Mouse (Mus musculus): ENCODE measurements around the gene Crhr1. TPM values are rescaled to one million over a fixed set of nuclear protein-coding genes. Genes with fewer than 3 reads are reported as not detected.

Gene Crhr1
- polyA plus RNA-seq, 1 experiment from 2014 or later = 10.2 TPM

DNA sequence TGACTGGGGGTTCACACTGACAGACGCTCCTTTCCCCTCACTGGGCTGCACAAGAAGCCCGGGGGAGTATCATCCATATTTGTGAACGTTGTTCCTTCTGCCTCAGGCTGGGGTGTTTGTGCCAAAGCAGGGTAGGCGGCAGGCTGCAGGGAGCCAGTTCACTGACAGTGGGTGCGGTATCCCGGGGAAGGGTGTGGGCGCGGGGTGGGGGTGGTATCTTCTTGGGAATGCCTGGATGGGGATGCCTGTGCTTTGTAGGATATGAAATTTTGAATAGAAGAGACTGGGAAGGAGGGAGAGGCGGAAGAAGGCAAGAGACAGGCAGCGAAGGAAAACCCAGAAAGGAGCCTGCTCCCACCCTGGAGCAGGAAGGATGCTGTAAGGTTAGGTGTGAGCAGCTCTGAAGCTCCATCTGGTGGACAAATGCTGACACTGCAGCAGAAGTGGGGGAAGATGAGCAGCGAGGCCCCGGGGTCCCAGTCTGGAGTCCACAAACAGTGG, 38.7 kb downstream of the Crhr1 start:
- Histone ChIP-seq H3K4me2 (ENCODE audit: low read length) (peak overlapping the region; percentile 41), H3K9me3 (ENCODE audit: control insufficient read depth, low read length) (no peaks in the 10 kb centered on the region), H3K36me3 (ENCODE audit: control insufficient read depth, insufficient read depth, low read length) (no peaks in the 10 kb centered on the region), H3K27ac (ENCODE audit: low read depth, low read length) (no peak overlapping the region), H3K4me3 (ENCODE audit: low read length) (no peak overlapping the region), H3K4me1 (ENCODE audit: control insufficient read depth, insufficient read depth, low read depth, low read length) (peaks cover 5% of the 10 kb centered on the region), H3K9ac (ENCODE audit: low read depth, low read length) (peak overlapping the region; percentile 54), H3K27me3 (replicated peaks; ENCODE audit: control insufficient read depth, insufficient read depth, low read length) (peaks cover 5% of the 10 kb centered on the region)
- ATAC-seq = peak; percentile 65
- WGBS = 33% methylated on average over 12 of the region's 12 CpGs

DNA sequence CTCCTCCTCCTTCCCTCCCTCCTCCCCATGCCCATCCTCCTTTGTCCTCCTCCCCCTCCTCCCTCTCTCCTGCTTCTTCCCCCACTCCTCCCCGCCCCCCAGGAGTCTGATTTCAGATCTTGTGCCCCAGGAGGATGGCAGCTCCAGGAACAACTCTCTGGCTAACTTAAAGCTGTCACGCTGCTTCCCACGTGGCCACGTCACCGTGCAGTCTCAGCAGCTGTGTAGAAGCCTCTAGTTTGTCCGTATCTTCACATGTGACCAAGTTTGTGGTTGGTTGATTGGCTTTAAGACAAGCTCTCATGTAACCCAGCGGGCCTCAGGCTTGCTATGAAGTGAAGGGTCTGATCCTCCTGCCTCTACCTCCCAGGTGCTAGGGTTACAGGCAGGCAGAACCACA, 46.2 kb downstream of the Crhr1 start:
- no peak for ATAC-seq

DNA sequence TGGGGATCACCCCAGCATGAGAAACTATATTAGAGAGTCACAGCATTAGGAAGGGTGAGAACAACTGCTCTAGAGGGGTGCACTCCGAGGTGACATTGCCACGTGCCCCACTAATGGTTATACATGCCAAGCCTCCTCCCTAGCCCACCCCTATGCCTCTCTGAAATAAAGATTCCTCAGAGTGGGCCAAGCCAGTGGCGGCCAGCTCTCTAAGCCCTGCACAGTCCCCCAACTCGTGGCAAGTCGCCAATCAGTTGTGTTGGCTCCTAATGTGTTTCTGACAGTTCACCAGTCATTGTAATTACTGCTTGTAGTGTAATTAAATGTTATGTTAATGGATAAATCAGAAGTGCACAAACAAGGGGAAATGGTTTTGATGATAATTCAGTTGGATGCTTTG, 47.1 kb downstream of the Crhr1 start:
- no peaks in the 10 kb centered on the region for H3K9me3 ChIP-seq (ENCODE audit: control insufficient read depth, low read length)
- no peaks in the 10 kb centered on the region for H3K27me3 ChIP-seq (replicated peaks; ENCODE audit: control insufficient read depth, insufficient read depth, low read length)
- 0 out of 2 replicates have a peak, but pooled peaks have one; percentile 65 for ATAC-seq
- WGBS = 42% methylated on average over 5 of the region's 5 CpGs
- no peak overlapping the region for H3K27ac ChIP-seq (ENCODE audit: low read depth, low read length)
- no peak overlapping the region for H3K4me3 ChIP-seq (ENCODE audit: low read length)
- H3K4me1 ChIP-seq (ENCODE audit: control insufficient read depth, insufficient read depth, low read depth, low read length) = no peaks in the 10 kb centered on the region; the same call in 1 of the 2 replicates
- no peaks in the 10 kb centered on the region for H3K36me3 ChIP-seq (ENCODE audit: control insufficient read depth, insufficient read depth, low read length)
- H3K4me2 ChIP-seq (ENCODE audit: low read length) = no peak overlapping the region
- H3K9ac ChIP-seq (ENCODE audit: low read depth, low read length) = no peak overlapping the region

More for the DNA sequence above, 46.2 kb downstream of the Crhr1 start:
- Histone ChIP-seq H3K4me1 (ENCODE audit: control insufficient read depth, insufficient read depth, low read depth, low read length) (no peaks in the 10 kb centered on the region; the same call in 1 of the 2 replicates), H3K27me3 (replicated peaks; ENCODE audit: control insufficient read depth, insufficient read depth, low read length) (no peaks in the 10 kb centered on the region; the same call in 1 of the 2 replicates), H3K4me2 (ENCODE audit: low read length) (no peak overlapping the region), H3K9ac (ENCODE audit: low read depth, low read length) (no peak overlapping the region), H3K9me3 (ENCODE audit: control insufficient read depth, low read length) (no peaks in the 10 kb centered on the region), H3K27ac (ENCODE audit: low read depth, low read length) (no peak overlapping the region), H3K36me3 (ENCODE audit: control insufficient read depth, insufficient read depth, low read length) (no peaks in the 10 kb centered on the region), H3K4me3 (ENCODE audit: low read length) (no peak overlapping the region)
- 31% methylated on average over 7 of the region's 7 CpGs for WGBS

DNA sequence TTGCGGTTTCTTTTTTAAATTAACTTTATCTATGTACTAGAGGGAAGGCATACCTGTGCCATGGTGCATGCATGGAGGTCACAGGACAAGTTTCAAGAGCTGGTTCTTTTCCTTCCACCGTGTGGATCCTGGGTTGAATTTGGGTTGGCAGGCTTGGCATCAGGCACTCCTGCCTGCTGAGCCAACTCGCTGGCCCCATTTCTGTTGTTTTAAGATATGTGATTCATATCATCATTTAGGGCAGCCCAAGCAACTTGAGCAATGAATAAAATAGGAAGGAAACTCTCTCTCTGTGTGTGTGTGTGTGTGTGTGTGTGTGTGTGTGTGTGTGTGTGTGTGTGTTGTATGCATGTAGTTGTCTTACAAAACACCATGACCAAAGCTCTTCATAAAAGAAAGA, 49.5 kb downstream of the Crhr1 start:
- Histone ChIP-seq H3K9me3 (ENCODE audit: control insufficient read depth, low read length) (no peaks in the 10 kb centered on the region), H3K4me1 (ENCODE audit: control insufficient read depth, insufficient read depth, low read depth, low read length) (no peaks in the 10 kb centered on the region; the same call in 1 of the 2 replicates), H3K36me3 (ENCODE audit: control insufficient read depth, insufficient read depth, low read length) (no peaks in the 10 kb centered on the region), H3K4me3 (ENCODE audit: low read length) (no peak overlapping the region), H3K9ac (ENCODE audit: low read depth, low read length) (no peak overlapping the region), H3K27me3 (replicated peaks; ENCODE audit: control insufficient read depth, insufficient read depth, low read length) (no peaks in the 10 kb centered on the region), H3K4me2 (ENCODE audit: low read length) (no peak overlapping the region), H3K27ac (ENCODE audit: low read depth, low read length) (no peak overlapping the region)
- ATAC-seq = no peak
- WGBS = 92% methylated on average over 3 of the region's 3 CpGs

DNA sequence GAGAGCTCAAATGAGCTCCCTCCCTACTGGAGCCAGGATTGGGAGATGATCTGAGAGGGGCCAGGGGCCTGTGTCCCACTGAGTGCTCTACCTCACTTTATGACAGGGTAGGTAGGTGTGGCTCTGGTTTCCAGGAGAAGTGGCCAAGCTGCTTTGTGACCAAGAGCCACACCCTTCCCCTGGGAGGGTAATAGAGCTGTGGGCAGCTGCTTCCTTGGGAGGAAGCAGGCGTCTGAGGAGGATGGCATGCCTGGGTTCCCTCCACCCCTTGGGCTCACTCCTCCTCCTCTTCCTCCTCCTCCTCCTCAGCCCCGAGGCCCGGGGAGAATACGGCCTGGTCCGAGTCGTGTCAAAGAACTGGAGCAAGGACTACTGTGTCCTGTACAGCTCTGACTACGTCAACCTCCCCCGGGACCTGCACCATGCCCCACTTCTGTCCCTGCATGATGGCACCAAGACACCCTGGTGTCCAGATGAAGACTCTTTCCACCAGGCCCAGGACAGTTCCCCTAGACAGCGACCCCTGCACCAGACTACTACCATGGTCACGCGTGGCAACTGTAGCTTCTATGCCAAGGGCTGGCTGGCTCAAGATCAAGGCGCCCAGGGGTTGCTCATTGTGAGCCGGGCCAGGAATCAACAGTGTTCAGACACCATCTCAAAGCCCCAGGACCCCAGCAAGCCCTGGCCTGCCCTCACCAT, 53.6 kb downstream of the Crhr1 start, which contains the start of gene Sppl2c:
Gene Sppl2c, plus strand, starts transcription at position 193 of the 702 bp plus-strand sequence.
- H3K9me3 ChIP-seq (ENCODE audit: control insufficient read depth, low read length) = no peaks in the 10 kb centered on the region
- H3K27ac ChIP-seq (ENCODE audit: low read depth, low read length) = no peak within 1 kb of the TSS
- no peak within 1 kb of the TSS for H3K4me2 ChIP-seq (ENCODE audit: low read length)
- H3K36me3 ChIP-seq (ENCODE audit: control insufficient read depth, insufficient read depth, low read length) = no peaks in the 10 kb centered on the region
- H3K4me3 ChIP-seq (ENCODE audit: low read length) = no peak within 1 kb of the TSS
- H3K9ac ChIP-seq (ENCODE audit: low read depth, low read length) = no peak within 1 kb of the TSS
- H3K27me3 ChIP-seq (replicated peaks; ENCODE audit: control insufficient read depth, insufficient read depth, low read length) = no peaks in the 10 kb centered on the region
- 85% methylated on average over 13 of the region's 13 CpGs for WGBS
- H3K4me1 ChIP-seq (ENCODE audit: control insufficient read depth, insufficient read depth, low read depth, low read length) = no peaks in the 10 kb centered on the region
- no peak for ATAC-seq

DNA sequence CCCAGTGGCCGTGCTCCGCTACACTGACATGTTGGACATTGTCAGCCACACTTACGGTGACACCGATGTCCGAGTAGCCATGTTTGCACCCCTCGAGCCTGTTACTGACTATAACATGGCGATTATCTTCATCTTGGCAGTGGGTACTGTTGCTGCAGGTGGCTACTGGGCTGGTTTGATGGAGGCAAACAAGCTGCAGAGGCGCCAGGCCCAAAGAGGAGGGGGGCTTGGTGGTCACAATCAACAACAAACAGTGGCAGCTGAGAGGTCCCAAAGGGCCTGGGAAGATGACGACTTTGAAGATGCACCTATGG, 54.1 kb downstream of the Crhr1 start:
- no peak for ATAC-seq
- no peak overlapping the region for H3K4me2 ChIP-seq (ENCODE audit: low read length)

DNA sequence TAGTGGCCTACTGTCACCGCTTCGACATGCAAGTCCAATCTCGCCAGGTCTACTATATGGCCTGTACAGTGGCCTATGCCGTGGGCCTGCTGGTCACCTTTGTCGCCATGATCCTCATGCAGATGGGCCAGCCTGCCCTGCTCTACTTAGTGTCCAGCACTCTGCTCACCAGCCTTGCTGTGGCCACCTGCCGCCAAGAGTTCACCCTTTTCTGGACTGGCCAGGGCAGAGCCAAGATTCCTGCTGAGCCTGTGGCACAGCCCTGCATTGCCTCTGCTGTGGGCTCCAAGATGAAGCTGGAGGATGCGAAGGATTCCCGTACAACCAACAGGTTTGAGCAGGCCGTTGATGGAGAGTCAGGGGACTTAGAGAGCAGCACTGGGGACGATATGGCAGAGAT, 55.1 kb downstream of the Crhr1 start:
- Histone ChIP-seq H3K4me1 (ENCODE audit: control insufficient read depth, insufficient read depth, low read depth, low read length) (no peaks in the 10 kb centered on the region), H3K36me3 (ENCODE audit: control insufficient read depth, insufficient read depth, low read length) (no peaks in the 10 kb centered on the region), H3K4me2 (ENCODE audit: low read length) (no peak overlapping the region), H3K27me3 (replicated peaks; ENCODE audit: control insufficient read depth, insufficient read depth, low read length) (no peaks in the 10 kb centered on the region), H3K27ac (ENCODE audit: low read depth, low read length) (no peak overlapping the region), H3K9me3 (ENCODE audit: control insufficient read depth, low read length) (no peaks in the 10 kb centered on the region), H3K4me3 (ENCODE audit: low read length) (no peak overlapping the region), H3K9ac (ENCODE audit: low read depth, low read length) (no peak overlapping the region)
- 93% methylated on average over 10 of the region's 10 CpGs for WGBS
- ATAC-seq = no peak

More for the DNA sequence above, 54.1 kb downstream of the Crhr1 start:
- H3K27ac ChIP-seq (ENCODE audit: low read depth, low read length) = no peak overlapping the region
- no peaks in the 10 kb centered on the region for H3K9me3 ChIP-seq (ENCODE audit: control insufficient read depth, low read length)
- no peak overlapping the region for H3K9ac ChIP-seq (ENCODE audit: low read depth, low read length)
- no peaks in the 10 kb centered on the region for H3K4me1 ChIP-seq (ENCODE audit: control insufficient read depth, insufficient read depth, low read depth, low read length)
- no peak overlapping the region for H3K4me3 ChIP-seq (ENCODE audit: low read length)
- H3K27me3 ChIP-seq (replicated peaks; ENCODE audit: control insufficient read depth, insufficient read depth, low read length) = no peaks in the 10 kb centered on the region
- H3K36me3 ChIP-seq (ENCODE audit: control insufficient read depth, insufficient read depth, low read length) = no peaks in the 10 kb centered on the region
- 86% methylated on average over 9 of the region's 9 CpGs for WGBS

DNA sequence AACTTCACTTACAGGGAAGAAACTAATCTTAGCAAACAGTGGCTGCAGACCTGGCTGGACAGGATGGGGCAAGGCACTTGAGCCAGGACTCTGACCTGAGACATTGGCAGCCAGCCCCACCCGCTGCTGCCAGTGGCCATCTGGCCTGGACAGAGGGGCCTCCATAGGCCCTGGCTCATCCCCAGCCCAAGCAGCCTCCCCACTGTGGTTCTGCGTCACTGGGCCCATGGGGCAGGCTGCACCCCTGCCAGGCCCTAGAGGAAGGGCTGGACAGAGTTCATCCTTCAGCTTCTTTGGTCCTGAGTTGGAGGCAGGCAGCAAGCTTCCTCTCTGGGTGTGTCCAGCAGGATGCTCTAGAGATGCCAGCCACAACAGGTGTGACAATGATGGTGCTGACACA, 57.4 kb downstream of the Crhr1 start:
- ATAC-seq = no peak
- H3K27me3 ChIP-seq (replicated peaks; ENCODE audit: control insufficient read depth, insufficient read depth, low read length) = 0 out of 2 replicates have a peak, but pooled peaks cover 2% of the 10 kb centered on the region
- H3K4me1 ChIP-seq (ENCODE audit: control insufficient read depth, insufficient read depth, low read depth, low read length) = no peaks in the 10 kb centered on the region
- H3K36me3 ChIP-seq (ENCODE audit: control insufficient read depth, insufficient read depth, low read length) = no peaks in the 10 kb centered on the region
- H3K4me3 ChIP-seq (ENCODE audit: low read length) = no peak overlapping the region
- 71% methylated on average over 2 of the region's 2 CpGs for WGBS
- H3K9me3 ChIP-seq (ENCODE audit: control insufficient read depth, low read length) = no peaks in the 10 kb centered on the region
- no peak overlapping the region for H3K4me2 ChIP-seq (ENCODE audit: low read length)
- no peak overlapping the region for H3K9ac ChIP-seq (ENCODE audit: low read depth, low read length)
- H3K27ac ChIP-seq (ENCODE audit: low read depth, low read length) = no peak overlapping the region

DNA sequence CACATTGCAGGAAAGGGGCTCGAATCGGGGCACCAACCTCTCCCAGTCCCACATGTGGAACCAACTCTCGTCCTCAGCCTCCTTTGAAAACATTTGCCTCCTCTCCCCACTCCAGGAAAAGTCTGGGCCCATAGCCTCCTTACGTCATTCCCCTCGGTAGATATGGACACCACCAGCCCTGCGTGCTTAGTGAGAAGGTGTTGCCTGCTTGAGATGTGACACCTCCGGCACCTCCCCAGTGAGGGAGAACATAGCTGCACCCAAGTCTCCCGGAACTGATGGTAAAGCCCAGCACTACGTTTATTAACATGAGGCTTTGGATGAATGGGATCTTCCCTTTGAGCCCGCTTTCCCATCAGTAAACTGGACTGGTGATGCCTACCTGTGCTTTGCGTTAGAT, 62.7 kb downstream of the Crhr1 start:
- 77% methylated on average over 11 of the region's 11 CpGs for WGBS
- peak overlapping the region; percentile 45 for H3K4me2 ChIP-seq (ENCODE audit: low read length)
- ATAC-seq = peak; percentile 30; the same call in 1 of the 2 replicates

More for the DNA sequence above, 62.7 kb downstream of the Crhr1 start:
- Histone ChIP-seq H3K9ac (ENCODE audit: low read depth, low read length) (0 out of 2 replicates have a peak overlapping the region, but pooled peaks have one; percentile 35), H3K36me3 (ENCODE audit: control insufficient read depth, insufficient read depth, low read length) (no peaks in the 10 kb centered on the region), H3K4me1 (ENCODE audit: control insufficient read depth, insufficient read depth, low read depth, low read length) (no peaks in the 10 kb centered on the region), H3K9me3 (ENCODE audit: control insufficient read depth, low read length) (no peaks in the 10 kb centered on the region), H3K27ac (ENCODE audit: low read depth, low read length) (no peak overlapping the region), H3K27me3 (replicated peaks; ENCODE audit: control insufficient read depth, insufficient read depth, low read length) (peaks cover 11% of the 10 kb centered on the region; the same call in 1 of the 2 replicates), H3K4me3 (ENCODE audit: low read length) (no peak overlapping the region)
